Mouse (Mus musculus): ENCODE data around the gene Bfar. TPM values are rescaled to one million over a fixed set of nuclear protein-coding genes. Genes with fewer than 3 reads are reported as not detected.
A peak's percentile ranks its signal among the peaks of the same experiment; 100 is the strongest.
"Not testable (repeated sequence)": the region's sequence is repeated elsewhere in the genome, so short reads cannot be mapped to it uniquely, and the experiment has no call there.

Gene Bfar
- total RNA-seq, 1 experiment, result 39.4 TPM

DNA sequence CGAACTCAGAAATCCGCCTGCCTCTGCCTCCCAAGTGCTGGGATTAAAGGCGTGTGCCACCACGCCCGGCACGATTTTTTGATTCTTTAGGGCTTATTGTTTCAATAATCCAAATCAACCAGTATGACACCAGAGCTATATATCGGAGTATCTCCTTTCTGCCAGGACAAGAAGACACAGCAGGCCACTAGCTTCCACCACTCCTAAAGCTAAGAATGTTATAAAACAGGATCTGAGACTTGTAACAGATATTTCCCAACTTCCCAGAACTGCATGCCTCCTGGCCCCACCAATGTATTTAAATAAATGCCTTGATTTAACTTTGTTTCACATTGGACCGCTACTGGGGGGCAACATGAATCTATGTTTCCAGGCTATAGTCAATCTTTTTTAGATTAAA, 76.0 kb downstream of the Bfar start:
- Histone ChIP-seq H3K4me3 (ENCODE audit: insufficient read depth in 1 of 2, low read depth in 1 of 2, low read length in 2 of 2, poor library complexity in 1 of 2, severe bottlenecking in 1 of 2) (no peak overlapping the region), H3K4me1 (ENCODE audit: control insufficient read depth in 2 of 2, insufficient read depth in 2 of 2, low read length in 2 of 2, poor library complexity in 1 of 2) (peaks cover 13 to 16% of the 10 kb centered on the region in 2 experiments), H3K27ac (ENCODE audit: insufficient read depth, low read depth, low read length, poor library complexity, severe bottlenecking) (peak overlapping the region; percentile 88), H3K36me3 (ENCODE audit: control insufficient read depth, insufficient read depth, low read length, poor library complexity, severe bottlenecking) (no peaks in the 10 kb centered on the region), H3K9ac (ENCODE audit: insufficient read depth, low read depth, low read length, poor library complexity, severe bottlenecking) (no peak overlapping the region; the same call in 1 of the 2 replicates), H3K9me3 (ENCODE audit: control insufficient read depth, insufficient read depth, low read depth, low read length) (peaks cover 2% of the 10 kb centered on the region; the same call in 1 of the 2 replicates)
- in situ Hi-C loops (cut with MboI; ENCODE audit: low sequenced_read_pairs in 2 of 2, unreplicated experiment in 2 of 2), result no loop called here
- no peak for TF ChIP-seq CHD2 (IDR thresholded peaks at IDR 0.05; ENCODE audit: low read depth, low read length)
- no peak for TF ChIP-seq ZC3H11A (IDR thresholded peaks at IDR 0.05; ENCODE audit: borderline replicate concordance, low read depth, low read length)
- TF ChIP-seq HCFC1 (IDR thresholded peaks at IDR 0.05; ENCODE audit: borderline replicate concordance, insufficient read depth, low read length), result no peak
- no peak for TF ChIP-seq ZNF384 (IDR thresholded peaks at IDR 0.05; ENCODE audit: low read depth, low read length)
- no peak for TF ChIP-seq MAFK (IDR thresholded peaks at IDR 0.05; ENCODE audit: insufficient read depth, low read depth, low read length)
- DNase-seq (ENCODE audit: low read depth, low spot score), result no peak

DNA sequence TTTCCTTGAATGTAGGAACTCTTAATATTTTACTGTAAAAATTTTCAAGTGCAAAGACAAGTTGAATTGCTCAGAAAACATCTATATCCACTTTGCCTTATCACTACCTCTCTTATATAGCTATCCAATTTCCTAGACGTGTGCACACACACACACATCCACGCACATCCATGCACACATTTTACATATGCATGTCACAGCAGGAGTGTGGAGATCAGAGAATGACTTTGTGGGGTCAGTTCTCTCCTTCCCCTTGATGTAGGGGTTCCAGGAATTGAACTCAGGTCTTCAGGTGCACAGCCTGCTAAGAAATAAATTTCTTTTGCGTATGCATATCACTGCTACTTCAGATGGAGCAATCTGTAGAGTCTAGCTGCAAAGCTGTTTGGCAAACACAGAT, 76.5 kb downstream of the Bfar start:
- Histone ChIP-seq H3K9ac (ENCODE audit: insufficient read depth, low read depth, low read length, poor library complexity, severe bottlenecking) (peak overlapping the region; percentile 27; the same call in 1 of the 2 replicates), H3K9me3 (ENCODE audit: control insufficient read depth, insufficient read depth, low read depth, low read length) (peaks cover 2% of the 10 kb centered on the region; the same call in 1 of the 2 replicates), H3K4me1 (ENCODE audit: control insufficient read depth in 2 of 2, insufficient read depth in 2 of 2, low read length in 2 of 2, poor library complexity in 1 of 2) (peaks cover 13% of the 10 kb centered on the region in 2 experiments), H3K4me3 (ENCODE audit: insufficient read depth in 1 of 2, low read depth in 1 of 2, low read length in 2 of 2, poor library complexity in 1 of 2, severe bottlenecking in 1 of 2) (no peak overlapping the region), H3K36me3 (ENCODE audit: control insufficient read depth, insufficient read depth, low read length, poor library complexity, severe bottlenecking) (no peaks in the 10 kb centered on the region), H3K27ac (ENCODE audit: insufficient read depth, low read depth, low read length, poor library complexity, severe bottlenecking) (peak overlapping the region; percentile 90)
- no peak for TF ChIP-seq ZNF384 (IDR thresholded peaks at IDR 0.05; ENCODE audit: low read depth, low read length)
- 0 out of 2 replicates have a peak, but pooled peaks have one; percentile 56 for TF ChIP-seq CHD2 (IDR thresholded peaks at IDR 0.05; ENCODE audit: low read depth, low read length)
- no peak for DNase-seq (ENCODE audit: low read depth, low spot score)
- in situ Hi-C loops (cut with MboI; ENCODE audit: low sequenced_read_pairs in 2 of 2, unreplicated experiment in 2 of 2), result no loop called here

GRCm38 (mm10) chr16:13748813-13749212, 77.2 kb downstream of the Bfar start:
- in situ Hi-C loops (cut with MboI; ENCODE audit: low sequenced_read_pairs in 2 of 2, unreplicated experiment in 2 of 2); H3K9me3 ChIP-seq (ENCODE audit: control insufficient read depth, insufficient read depth, low read depth, low read length); H3K36me3 ChIP-seq (ENCODE audit: control insufficient read depth, insufficient read depth, low read length, poor library complexity, severe bottlenecking): not testable (repeated sequence)
- TF ChIP-seq CHD2 (IDR thresholded peaks at IDR 0.05; ENCODE audit: low read depth, low read length), result peak; percentile 80
- Histone ChIP-seq H3K27ac (ENCODE audit: insufficient read depth, low read depth, low read length, poor library complexity, severe bottlenecking) (peak overlapping the region; percentile 99), H3K9ac (ENCODE audit: insufficient read depth, low read depth, low read length, poor library complexity, severe bottlenecking) (peak overlapping the region; percentile 66), H3K4me3 (ENCODE audit: insufficient read depth in 1 of 2, low read depth in 1 of 2, low read length in 2 of 2, poor library complexity in 1 of 2, severe bottlenecking in 1 of 2) (0 out of 4 replicates have a peak overlapping the region, but pooled peaks of 1 of the 2 experiments have one; percentile 11), H3K4me1 (ENCODE audit: control insufficient read depth in 2 of 2, insufficient read depth in 2 of 2, low read length in 2 of 2, poor library complexity in 1 of 2) (peaks cover 12 to 13% of the 10 kb centered on the region in 2 experiments)
- DNase-seq (ENCODE audit: low read depth, low spot score), result peak; percentile 81

GRCm38 (mm10) chr16:13749306-13749705, 77.6 kb downstream of the Bfar start:
- TF ChIP-seq ZNF384 (IDR thresholded peaks at IDR 0.05; ENCODE audit: low read depth, low read length) (peak; percentile 90), ZC3H11A (IDR thresholded peaks at IDR 0.05; ENCODE audit: borderline replicate concordance, low read depth, low read length) (no peak), MAFK (IDR thresholded peaks at IDR 0.05; ENCODE audit: insufficient read depth, low read depth, low read length) (no peak)
- Histone ChIP-seq H3K36me3 (ENCODE audit: control insufficient read depth, insufficient read depth, low read length, poor library complexity, severe bottlenecking) (no peaks in the 10 kb centered on the region), H3K4me3 (ENCODE audit: insufficient read depth in 1 of 2, low read depth in 1 of 2, low read length in 2 of 2, poor library complexity in 1 of 2, severe bottlenecking in 1 of 2) (peak overlapping the region; percentile 18 to 20; a peak in 3 of 4 replicates), H3K9me3 (ENCODE audit: control insufficient read depth, insufficient read depth, low read depth, low read length) (peaks cover 4% of the 10 kb centered on the region; the same call in 1 of the 2 replicates), H3K9ac (ENCODE audit: insufficient read depth, low read depth, low read length, poor library complexity, severe bottlenecking) (peak overlapping the region; percentile 75), H3K4me1 (ENCODE audit: control insufficient read depth in 2 of 2, insufficient read depth in 2 of 2, low read length in 2 of 2, poor library complexity in 1 of 2) (peaks cover 9 to 12% of the 10 kb centered on the region in 2 experiments), H3K27ac (ENCODE audit: insufficient read depth, low read depth, low read length, poor library complexity, severe bottlenecking) (peak overlapping the region; percentile 99)
- peak; percentile 51 for DNase-seq (ENCODE audit: low read depth, low spot score)
- in situ Hi-C loops (cut with MboI; ENCODE audit: low sequenced_read_pairs in 2 of 2, unreplicated experiment in 2 of 2), result no loop called here

DNA sequence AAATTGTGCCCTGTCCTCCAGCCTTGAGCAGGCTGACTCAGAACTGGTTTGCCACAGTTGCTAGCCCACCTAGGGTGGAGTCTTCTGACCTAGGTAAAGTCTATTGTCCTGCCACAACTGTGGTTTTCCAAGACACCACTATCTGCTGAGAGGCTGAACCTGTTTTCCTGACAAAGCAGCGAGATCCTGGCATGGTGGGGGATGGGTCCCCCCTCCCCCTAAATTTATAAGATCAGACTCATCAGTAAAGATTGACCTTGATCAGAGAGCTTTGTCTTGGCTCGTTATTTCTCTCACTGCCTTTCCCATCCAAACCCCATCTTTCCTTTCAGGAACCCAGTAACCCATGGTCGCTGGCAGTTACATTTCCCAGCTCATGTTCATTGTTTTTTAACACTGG, 78.3 kb downstream of the Bfar start:
- H3K4me3 ChIP-seq (ENCODE audit: insufficient read depth in 1 of 2, low read depth in 1 of 2, low read length in 2 of 2, poor library complexity in 1 of 2, severe bottlenecking in 1 of 2), result peak overlapping the region; percentile 18 to 20; a peak in 3 of 4 replicates
- peak; percentile 51 for DNase-seq (ENCODE audit: low read depth, low spot score)
- no peaks in the 10 kb centered on the region for H3K36me3 ChIP-seq (ENCODE audit: control insufficient read depth, insufficient read depth, low read length, poor library complexity, severe bottlenecking)
- TF ChIP-seq HCFC1 (IDR thresholded peaks at IDR 0.05; ENCODE audit: borderline replicate concordance, insufficient read depth, low read length), result peak; percentile 29; the same call in 1 of the 2 replicates
- TF ChIP-seq ZC3H11A (IDR thresholded peaks at IDR 0.05; ENCODE audit: borderline replicate concordance, low read depth, low read length), result no peak
- 0 out of 2 replicates have a peak, but pooled peaks have one; percentile 42 for TF ChIP-seq MAFK (IDR thresholded peaks at IDR 0.05; ENCODE audit: insufficient read depth, low read depth, low read length)
- peak; percentile 83 for TF ChIP-seq CHD2 (IDR thresholded peaks at IDR 0.05; ENCODE audit: low read depth, low read length)
- TF ChIP-seq ZNF384 (IDR thresholded peaks at IDR 0.05; ENCODE audit: low read depth, low read length), result 0 out of 2 replicates have a peak, but pooled peaks have one; percentile 12
- peaks cover 4 to 12% of the 10 kb centered on the region in 2 experiments for H3K4me1 ChIP-seq (ENCODE audit: control insufficient read depth in 2 of 2, insufficient read depth in 2 of 2, low read length in 2 of 2, poor library complexity in 1 of 2)
- peaks cover 4% of the 10 kb centered on the region; the same call in 1 of the 2 replicates for H3K9me3 ChIP-seq (ENCODE audit: control insufficient read depth, insufficient read depth, low read depth, low read length)
- H3K27ac ChIP-seq (ENCODE audit: insufficient read depth, low read depth, low read length, poor library complexity, severe bottlenecking), result peak overlapping the region; percentile 99
- in situ Hi-C loops (cut with MboI; ENCODE audit: low sequenced_read_pairs in 2 of 2, unreplicated experiment in 2 of 2), result no loop called here
- peak overlapping the region; percentile 75 for H3K9ac ChIP-seq (ENCODE audit: insufficient read depth, low read depth, low read length, poor library complexity, severe bottlenecking)

Data from ES-E14 (cell line).